Mouse (Mus musculus): ENCODE data around the gene Proser2. TPM values are rescaled to one million over a fixed set of nuclear protein-coding genes. Genes with fewer than 3 reads are reported as not detected.
A peak's percentile ranks its signal among the peaks of the same experiment; 100 is the strongest.

Gene Proser2
- polyA plus RNA-seq, 1 experiment from 2014 or later: 11.2 TPM

DNA sequence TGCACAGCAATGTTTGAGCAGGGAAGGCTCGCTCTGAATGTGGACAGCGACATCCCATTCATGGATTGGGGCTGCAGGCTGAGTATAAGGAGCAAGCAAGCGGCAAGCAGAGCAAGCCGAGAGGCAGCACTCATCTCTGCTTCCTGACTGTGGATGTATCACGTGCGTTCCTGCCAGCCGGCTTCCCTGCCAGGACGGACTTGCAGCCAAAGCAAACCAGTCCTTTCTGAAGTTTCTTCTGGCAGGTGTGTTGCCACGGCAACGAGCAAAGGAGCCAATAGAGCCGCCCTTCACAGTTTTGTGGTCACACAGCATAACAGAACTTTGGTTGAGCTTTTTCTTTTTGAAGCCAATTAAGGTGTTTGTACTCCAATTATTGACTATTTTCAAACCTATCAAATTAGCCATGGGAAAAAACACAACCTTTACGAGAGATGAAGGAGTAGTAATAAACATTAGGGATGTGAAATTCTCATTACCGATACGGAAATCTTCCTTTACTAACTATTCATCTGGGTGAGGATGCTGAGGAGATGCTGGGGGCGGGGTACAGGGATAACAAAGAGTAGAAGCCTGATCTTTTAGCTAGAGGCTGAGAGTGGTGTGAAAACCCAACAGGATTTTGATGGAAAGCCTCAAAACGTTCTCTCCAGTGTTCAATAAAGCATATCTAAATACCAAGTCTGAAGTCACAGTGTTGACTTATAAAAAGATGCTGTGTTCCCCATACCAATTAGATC, 13.1 kb upstream of the Proser2 start:
- Histone ChIP-seq H3K27ac (ENCODE audit: low read depth, low read length) (no peak overlapping the region), H3K27me3 (ENCODE audit: control insufficient read depth, insufficient read depth, low read length) (no peaks in the 10 kb centered on the region), H3K4me1 (ENCODE audit: control insufficient read depth, insufficient read depth, low read length) (no peaks in the 10 kb centered on the region), H3K9me3 (replicated peaks; ENCODE audit: control insufficient read depth, low read length) (no peaks in the 10 kb centered on the region), H3K4me2 (no peak overlapping the region), H3K9ac (ENCODE audit: low read depth, low read length) (no peak overlapping the region), H3K36me3 (ENCODE audit: control insufficient read depth, insufficient read depth, low read length) (no peaks in the 10 kb centered on the region), H3K4me3 (ENCODE audit: low read depth, low read length) (no peak overlapping the region)
- no peak for ATAC-seq (replicated peaks; ENCODE audit: insufficient number of reproducible peaks, low FRiP score, low TSS enrichment)
- 75% methylated on average over 16 of the region's 16 CpGs for WGBS (ENCODE audit: insufficient replicate concordance)

DNA sequence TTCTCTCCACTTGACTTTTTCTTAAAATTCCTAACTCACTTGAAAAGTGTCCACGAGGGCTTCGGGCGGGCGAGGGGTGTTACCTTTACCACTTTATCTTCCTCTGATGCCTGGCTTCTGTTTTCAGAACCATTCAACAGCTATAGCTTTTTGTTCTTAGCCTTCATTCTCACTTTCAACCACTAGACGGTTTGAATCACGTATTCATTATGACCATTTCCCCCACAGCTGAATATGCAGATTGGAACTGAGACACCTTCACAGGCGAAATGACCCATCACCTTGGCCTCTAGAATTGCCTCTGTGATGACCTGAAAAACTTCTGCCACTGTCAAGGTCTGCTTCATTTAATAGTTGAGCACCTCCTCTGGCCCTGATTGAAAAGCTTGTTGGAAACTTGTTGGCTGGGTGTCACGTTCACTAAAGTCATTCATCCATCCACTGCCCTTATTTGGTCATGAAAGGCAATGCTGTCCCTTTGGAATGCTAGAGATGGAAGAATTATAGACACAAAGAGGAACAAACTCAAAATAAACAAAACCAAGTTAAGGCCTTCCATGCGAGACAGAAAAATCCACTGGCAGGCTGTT, 10.7 kb upstream of the Proser2 start:
- Histone ChIP-seq H3K9me3 (replicated peaks; ENCODE audit: control insufficient read depth, low read length) (no peaks in the 10 kb centered on the region), H3K27me3 (ENCODE audit: control insufficient read depth, insufficient read depth, low read length) (no peaks in the 10 kb centered on the region), H3K9ac (ENCODE audit: low read depth, low read length) (no peak overlapping the region), H3K4me3 (ENCODE audit: low read depth, low read length) (no peak overlapping the region), H3K27ac (ENCODE audit: low read depth, low read length) (no peak overlapping the region), H3K4me2 (no peak overlapping the region), H3K36me3 (ENCODE audit: control insufficient read depth, insufficient read depth, low read length) (no peaks in the 10 kb centered on the region), H3K4me1 (ENCODE audit: control insufficient read depth, insufficient read depth, low read length) (no peaks in the 10 kb centered on the region)
- 76% methylated on average over 9 of the region's 9 CpGs for WGBS (ENCODE audit: insufficient replicate concordance)
- no peak for ATAC-seq (replicated peaks; ENCODE audit: insufficient number of reproducible peaks, low FRiP score, low TSS enrichment)

- no peak overlapping the region for H3K27ac ChIP-seq (ENCODE audit: low read depth, low read length)
- no peak overlapping the region for H3K4me2 ChIP-seq
- H3K4me1 ChIP-seq (ENCODE audit: control insufficient read depth, insufficient read depth, low read length): peaks cover 3% of the 10 kb centered on the region; the same call in 1 of the 2 replicates
- WGBS (ENCODE audit: insufficient replicate concordance): 83% methylated on average over 19 of the region's 19 CpGs
- ATAC-seq (replicated peaks; ENCODE audit: insufficient number of reproducible peaks, low FRiP score, low TSS enrichment): no peak
- H3K9ac ChIP-seq (ENCODE audit: low read depth, low read length): no peak overlapping the region
- H3K9me3 ChIP-seq (replicated peaks; ENCODE audit: control insufficient read depth, low read length): no peaks in the 10 kb centered on the region
- no peaks in the 10 kb centered on the region for H3K36me3 ChIP-seq (ENCODE audit: control insufficient read depth, insufficient read depth, low read length)
- no peaks in the 10 kb centered on the region for H3K27me3 ChIP-seq (ENCODE audit: control insufficient read depth, insufficient read depth, low read length)
- H3K4me3 ChIP-seq (ENCODE audit: low read depth, low read length): no peak overlapping the region
Measured at GRCm38 (mm10) chr2:6133871-6134270, 3.9 kb upstream of the Proser2 start.

- 36% methylated on average over 8 of the region's 8 CpGs for WGBS (ENCODE audit: insufficient replicate concordance)
Measured at GRCm38 (mm10) chr2:6128881-6129280, 1.1 kb downstream of the Proser2 start.

GRCm38 (mm10) chr2:6128136-6128805, 1.7 kb downstream of the Proser2 start:
- Histone ChIP-seq H3K36me3 (ENCODE audit: control insufficient read depth, insufficient read depth, low read length) (no peaks in the 10 kb centered on the region), H3K4me2 (peak overlapping the region; percentile 89), H3K9ac (ENCODE audit: low read depth, low read length) (no peak overlapping the region), H3K4me1 (ENCODE audit: control insufficient read depth, insufficient read depth, low read length) (peaks cover 3% of the 10 kb centered on the region; the same call in 1 of the 2 replicates), H3K9me3 (replicated peaks; ENCODE audit: control insufficient read depth, low read length) (no peaks in the 10 kb centered on the region), H3K27me3 (ENCODE audit: control insufficient read depth, insufficient read depth, low read length) (no peaks in the 10 kb centered on the region), H3K27ac (ENCODE audit: low read depth, low read length) (no peak overlapping the region), H3K4me3 (ENCODE audit: low read depth, low read length) (peak overlapping the region; percentile 81; the same call in 1 of the 2 replicates)
- peak; percentile 58 for ATAC-seq (replicated peaks; ENCODE audit: insufficient number of reproducible peaks, low FRiP score, low TSS enrichment)
- WGBS (ENCODE audit: insufficient replicate concordance): 63% methylated on average over 11 of the region's 11 CpGs

More at GRCm38 (mm10) chr2:6128881-6129280, 1.1 kb downstream of the Proser2 start:
- no peak for ATAC-seq (replicated peaks; ENCODE audit: insufficient number of reproducible peaks, low FRiP score, low TSS enrichment)
- no peak overlapping the region for H3K27ac ChIP-seq (ENCODE audit: low read depth, low read length)
- peaks cover 3% of the 10 kb centered on the region; the same call in 1 of the 2 replicates for H3K4me1 ChIP-seq (ENCODE audit: control insufficient read depth, insufficient read depth, low read length)
- no peaks in the 10 kb centered on the region for H3K9me3 ChIP-seq (replicated peaks; ENCODE audit: control insufficient read depth, low read length)
- H3K4me2 ChIP-seq: peak overlapping the region; percentile 89
- no peaks in the 10 kb centered on the region for H3K27me3 ChIP-seq (ENCODE audit: control insufficient read depth, insufficient read depth, low read length)
- H3K9ac ChIP-seq (ENCODE audit: low read depth, low read length): peak overlapping the region; percentile 78
- H3K36me3 ChIP-seq (ENCODE audit: control insufficient read depth, insufficient read depth, low read length): no peaks in the 10 kb centered on the region
- H3K4me3 ChIP-seq (ENCODE audit: low read depth, low read length): peak overlapping the region; percentile 81

DNA sequence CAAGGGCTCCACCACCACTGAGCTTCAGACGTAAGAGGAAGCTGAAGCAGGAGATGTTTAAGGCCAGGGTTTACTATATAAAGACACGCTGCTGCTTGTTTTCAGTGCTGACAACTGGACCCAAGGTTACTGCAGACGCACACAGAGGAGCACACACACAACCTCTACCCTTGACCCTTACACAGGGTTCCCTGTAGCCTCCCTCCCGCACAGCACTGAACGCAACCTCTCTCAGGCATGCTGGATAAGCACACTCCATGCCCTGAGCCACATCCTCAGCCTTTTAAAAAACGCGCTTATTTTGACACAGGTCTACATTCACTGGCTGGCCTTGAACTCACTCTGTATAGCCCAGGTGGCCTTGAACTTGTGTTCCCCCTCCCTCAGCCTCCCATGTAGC, 7.0 kb downstream of the Proser2 start:
- Histone ChIP-seq H3K9ac (ENCODE audit: low read depth, low read length) (no peak overlapping the region), H3K36me3 (ENCODE audit: control insufficient read depth, insufficient read depth, low read length) (no peaks in the 10 kb centered on the region), H3K4me2 (no peak overlapping the region), H3K27me3 (ENCODE audit: control insufficient read depth, insufficient read depth, low read length) (no peaks in the 10 kb centered on the region), H3K4me3 (ENCODE audit: low read depth, low read length) (no peak overlapping the region), H3K27ac (ENCODE audit: low read depth, low read length) (no peak overlapping the region), H3K9me3 (replicated peaks; ENCODE audit: control insufficient read depth, low read length) (no peaks in the 10 kb centered on the region), H3K4me1 (ENCODE audit: control insufficient read depth, insufficient read depth, low read length) (0 out of 2 replicates have a peak, but pooled peaks cover 3% of the 10 kb centered on the region)
- ATAC-seq (replicated peaks; ENCODE audit: insufficient number of reproducible peaks, low FRiP score, low TSS enrichment): no peak
- 73% methylated on average over 7 of the region's 7 CpGs for WGBS (ENCODE audit: insufficient replicate concordance)

- H3K4me2 ChIP-seq: no peak overlapping the region
- 0 out of 2 replicates have a peak, but pooled peaks cover 3% of the 10 kb centered on the region for H3K4me1 ChIP-seq (ENCODE audit: control insufficient read depth, insufficient read depth, low read length)
- 62% methylated on average over 2 of the region's 2 CpGs for WGBS (ENCODE audit: insufficient replicate concordance)
- H3K36me3 ChIP-seq (ENCODE audit: control insufficient read depth, insufficient read depth, low read length): no peaks in the 10 kb centered on the region
- H3K27ac ChIP-seq (ENCODE audit: low read depth, low read length): no peak overlapping the region
- H3K9ac ChIP-seq (ENCODE audit: low read depth, low read length): no peak overlapping the region
- no peak overlapping the region for H3K4me3 ChIP-seq (ENCODE audit: low read depth, low read length)
- no peaks in the 10 kb centered on the region for H3K9me3 ChIP-seq (replicated peaks; ENCODE audit: control insufficient read depth, low read length)
- ATAC-seq (replicated peaks; ENCODE audit: insufficient number of reproducible peaks, low FRiP score, low TSS enrichment): no peak
- H3K27me3 ChIP-seq (ENCODE audit: control insufficient read depth, insufficient read depth, low read length): no peaks in the 10 kb centered on the region
Measured at GRCm38 (mm10) chr2:6121091-6121490, 8.9 kb downstream of the Proser2 start.

- H3K4me3 ChIP-seq (ENCODE audit: low read depth, low read length): no peak overlapping the region
- H3K9me3 ChIP-seq (replicated peaks; ENCODE audit: control insufficient read depth, low read length): no peaks in the 10 kb centered on the region
- no peak for ATAC-seq (replicated peaks; ENCODE audit: insufficient number of reproducible peaks, low FRiP score, low TSS enrichment)
- H3K4me1 ChIP-seq (ENCODE audit: control insufficient read depth, insufficient read depth, low read length): 0 out of 2 replicates have a peak, but pooled peaks cover 3% of the 10 kb centered on the region
- WGBS (ENCODE audit: insufficient replicate concordance): 72% methylated on average over 10 of the region's 10 CpGs
- H3K36me3 ChIP-seq (ENCODE audit: control insufficient read depth, insufficient read depth, low read length): no peaks in the 10 kb centered on the region
- H3K27ac ChIP-seq (ENCODE audit: low read depth, low read length): no peak overlapping the region
- no peaks in the 10 kb centered on the region for H3K27me3 ChIP-seq (ENCODE audit: control insufficient read depth, insufficient read depth, low read length)
- no peak overlapping the region for H3K9ac ChIP-seq (ENCODE audit: low read depth, low read length)
- no peak overlapping the region for H3K4me2 ChIP-seq
Measured at GRCm38 (mm10) chr2:6118246-6118645, 11.8 kb downstream of the Proser2 start.
